Mouse (Mus musculus) erythroblast, embryonic 14.5 days (primary cell): ENCODE measurements around the gene Plin1.

Experiments
- GATA1 ChIP-seq: IDR thresholded peaks from 2 replicates; pipeline ENCODE4 v1.6.1; 2012; ENCODE audit warnings: low read length, inconsistent platforms, mixed read lengths
- TAL1 ChIP-seq: IDR thresholded peaks from 3 replicates; pipeline ENCODE4 v1.6.1; 2012; ENCODE audit warnings: low read length, inconsistent platforms, mixed read lengths

- TF ChIP-seq GATA1 (no peak), TAL1 (no peak)
Observed at GRCm38 (mm10) chr7:79761124-79761876, 28.6 kb upstream of the Plin1 start.
